Mouse (Mus musculus) CH12.LX (cell line): Measurements from ENCODE around the gene Maats1. TPM values are rescaled to one million over a fixed set of nuclear protein-coding genes. Genes with fewer than 3 reads are reported as not detected.

Source experiments
- DNase-seq: peaks from one replicate; pipeline ENCODE4 v3.0.0-alpha.2; 2013; ENCODE audit errors: extremely low read depth
- H3K27ac ChIP-seq: 2 replicates; pipeline ENCODE4 v1.5.1; 2012; ENCODE audit warnings: low read depth, mild to moderate bottlenecking, control low read depth, moderate library complexity; ENCODE audit not compliant: insufficient read depth
- H3K27me3 ChIP-seq: replicated peaks from 2 replicates; pipeline ENCODE3; 2012; ENCODE audit warnings: inconsistent platforms
- H3K36me3 ChIP-seq, 2 experiments: replicated peaks in 1 of 2; 2 replicates each; pipeline versions ENCODE3 to v1.6.1; 2012; ENCODE audit warnings: inconsistent platforms in 1 of 2, low read length in 1 of 2, mild to moderate bottlenecking in 1 of 2, mixed read lengths in 1 of 2, moderate library complexity in 1 of 2; ENCODE audit not compliant: control insufficient read depth in 1 of 2, insufficient read depth in 1 of 2
- H3K4me1 ChIP-seq, 2 experiments: 2 replicates each; pipeline ENCODE4 v1.6.1; 2012; ENCODE audit warnings: inconsistent platforms in 1 of 2, moderate library complexity in 1 of 2; ENCODE audit not compliant: insufficient read depth in 2 of 2, control insufficient read depth in 1 of 2
- H3K4me2 ChIP-seq: 2 replicates; pipeline ENCODE4 v1.6.1; 2012; ENCODE audit warnings: low read depth, mild to moderate bottlenecking, control low read depth; ENCODE audit not compliant: poor library complexity, insufficient read depth, severe bottlenecking
- H3K4me3 ChIP-seq, 3 experiments: fragments of 150-350 bp in 1 of 3; sonication (generic) in 1 of 3; replicated peaks in 1 of 3; 2 replicates each; pipeline versions ENCODE3 to v1.5.1; 2011 to 2012; ENCODE audit warnings: low read depth in 2 of 3, low read length in 2 of 3, mild to moderate bottlenecking in 2 of 3, moderate library complexity in 2 of 3, control low read depth in 1 of 3, improper control_type of control experiment in 1 of 3, inconsistent platforms in 1 of 3, mixed read lengths in 1 of 3; ENCODE audit not compliant: poor library complexity in 1 of 3
- H3K79me2 ChIP-seq: replicated peaks from 2 replicates; pipeline ENCODE4 v1.6.1; 2012; ENCODE audit warnings: mild to moderate bottlenecking, moderate library complexity; ENCODE audit not compliant: control insufficient read depth, poor library complexity, insufficient read depth, severe bottlenecking; ENCODE audit errors: extremely low read depth
- H3K9ac ChIP-seq: 2 replicates; pipeline ENCODE4 v1.6.1; 2012; ENCODE audit warnings: low read depth, mild to moderate bottlenecking, control low read depth, moderate library complexity; ENCODE audit not compliant: insufficient read depth
- H3K9me3 ChIP-seq: replicated peaks from 2 replicates; pipeline ENCODE3; 2012; ENCODE audit warnings: low read length, inconsistent platforms, mixed read lengths
- CHD1 ChIP-seq: IDR thresholded peaks from 2 replicates; pipeline ENCODE4 v1.6.1; 2012; ENCODE audit warnings: low read depth, low read length, improper control_type of control experiment, inconsistent platforms
- CTCF ChIP-seq, 2 experiments: IDR thresholded peaks in 1 of 2; conservative IDR thresholded peaks in 1 of 2; 2 replicates each; pipeline ENCODE4 v1.5.1; 2011 to 2012; ENCODE audit warnings: low read depth in 2 of 2, low read length in 2 of 2, improper control_type of control experiment in 1 of 2, inconsistent platforms in 1 of 2, mild to moderate bottlenecking in 1 of 2, moderate library complexity in 1 of 2
- E2F4 ChIP-seq: IDR thresholded peaks from 2 replicates; pipeline ENCODE4 v1.6.1; 2011; ENCODE audit warnings: low read depth, low read length, improper control_type of control experiment; ENCODE audit not compliant: insufficient replicate concordance
- ELF1 ChIP-seq: IDR thresholded peaks from 2 replicates; pipeline ENCODE4 v1.6.1; 2014; ENCODE audit warnings: low read depth, mild to moderate bottlenecking, inconsistent platforms, low read length, improper control_type of control experiment
- EP300 ChIP-seq: IDR thresholded peaks from 2 replicates; pipeline ENCODE4 v1.6.1; 2011; ENCODE audit warnings: low read length, improper control_type of control experiment
- ETS1 ChIP-seq: conservative IDR thresholded peaks from 2 replicates; pipeline ENCODE4 v1.6.1; 2012; ENCODE audit warnings: low read depth, mild to moderate bottlenecking, inconsistent platforms, low read length, improper control_type of control experiment, moderate library complexity
- GABPA ChIP-seq: IDR thresholded peaks from 2 replicates; pipeline ENCODE4 v1.6.1; 2012; ENCODE audit warnings: low read depth, low read length, improper control_type of control experiment, inconsistent platforms; ENCODE audit not compliant: insufficient replicate concordance
- HCFC1 ChIP-seq: IDR thresholded peaks from 2 replicates; pipeline ENCODE4 v1.6.1; 2012; ENCODE audit warnings: low read depth, mild to moderate bottlenecking, inconsistent platforms, low read length, improper control_type of control experiment
- IRF4 ChIP-seq: IDR thresholded peaks from 2 replicates; pipeline ENCODE4 v1.6.1; 2014; ENCODE audit warnings: low read depth, mild to moderate bottlenecking, inconsistent platforms, low read length, improper control_type of control experiment
- JUND ChIP-seq: conservative IDR thresholded peaks from 2 replicates; pipeline ENCODE4 v1.6.1; 2011; ENCODE audit warnings: low read depth, low read length, improper control_type of control experiment
- KAT2A ChIP-seq: IDR thresholded peaks from 2 replicates; pipeline ENCODE4 v1.6.1; 2012; ENCODE audit warnings: low read length, improper control_type of control experiment, inconsistent platforms; ENCODE audit not compliant: insufficient replicate concordance
- MAFK ChIP-seq: IDR thresholded peaks from 2 replicates; pipeline ENCODE4 v1.6.1; 2011; ENCODE audit warnings: low read length, improper control_type of control experiment; ENCODE audit not compliant: insufficient replicate concordance
- MAX ChIP-seq: IDR thresholded peaks from 2 replicates; pipeline ENCODE4 v1.6.1; 2011; ENCODE audit warnings: low read length, improper control_type of control experiment
- MAZ ChIP-seq: IDR thresholded peaks from 2 replicates; pipeline ENCODE4 v1.6.1; 2012; ENCODE audit warnings: low read depth, mild to moderate bottlenecking, inconsistent platforms, low read length, improper control_type of control experiment, moderate library complexity
- MEF2A ChIP-seq: IDR thresholded peaks from 2 replicates; pipeline ENCODE4 v1.6.1; 2014; ENCODE audit warnings: low read depth, mild to moderate bottlenecking, inconsistent platforms, low read length, improper control_type of control experiment, borderline replicate concordance
- MYC ChIP-seq: IDR thresholded peaks from 2 replicates; pipeline ENCODE4 v1.6.1; 2011; ENCODE audit warnings: low read depth, mild to moderate bottlenecking, improper control_type of control experiment, low read length
- NELFE ChIP-seq: IDR thresholded peaks from 2 replicates; pipeline ENCODE4 v1.6.1; 2011; ENCODE audit warnings: low read depth, low read length, improper control_type of control experiment
- NRF1 ChIP-seq: IDR thresholded peaks from 2 replicates; pipeline ENCODE4 v1.6.1; 2014; ENCODE audit warnings: low read depth, mild to moderate bottlenecking, inconsistent platforms, low read length, improper control_type of control experiment, moderate library complexity
- POLR2A ChIP-seq: IDR thresholded peaks from 2 replicates; pipeline ENCODE4 v1.6.1; 2011; ENCODE audit warnings: low read depth, mild to moderate bottlenecking, improper control_type of control experiment, low read length
- POLR2AphosphoS2 ChIP-seq: IDR thresholded peaks from 2 replicates; pipeline ENCODE4 v1.6.1; 2011; ENCODE audit warnings: low read depth, low read length, improper control_type of control experiment
- RAD21 ChIP-seq: IDR thresholded peaks from 2 replicates; pipeline ENCODE4 v1.6.1; 2011; ENCODE audit warnings: low read depth, mild to moderate bottlenecking, low read length, improper control_type of control experiment, moderate library complexity
- SIN3A ChIP-seq: IDR thresholded peaks from 2 replicates; pipeline ENCODE4 v1.6.1; 2012; ENCODE audit warnings: low read length, improper control_type of control experiment, inconsistent platforms
- SMC3 ChIP-seq: IDR thresholded peaks from 2 replicates; pipeline ENCODE4 v1.6.1; 2011; ENCODE audit warnings: low read depth, low read length, improper control_type of control experiment
- TCF12 ChIP-seq: IDR thresholded peaks from 2 replicates; pipeline ENCODE4 v1.6.1; 2014; ENCODE audit warnings: low read depth, mild to moderate bottlenecking, inconsistent platforms, low read length, improper control_type of control experiment
- UBTF ChIP-seq: IDR thresholded peaks from 2 replicates; pipeline ENCODE4 v1.6.1; 2012; ENCODE audit warnings: low read depth, mild to moderate bottlenecking, inconsistent platforms, low read length, improper control_type of control experiment, moderate library complexity
- USF1 ChIP-seq: IDR thresholded peaks from 2 replicates; pipeline ENCODE4 v1.6.1; 2014; ENCODE audit warnings: low read depth, mild to moderate bottlenecking, inconsistent platforms, low read length, improper control_type of control experiment
- ZC3H11A ChIP-seq: IDR thresholded peaks from 2 replicates; pipeline ENCODE4 v1.6.1; 2012; ENCODE audit warnings: low read depth, mild to moderate bottlenecking, inconsistent platforms, low read length, improper control_type of control experiment
- ZKSCAN1 ChIP-seq: IDR thresholded peaks from 2 replicates; pipeline ENCODE4 v1.6.1; 2012; ENCODE audit warnings: low read depth, inconsistent platforms, low read length, improper control_type of control experiment, borderline replicate concordance
- ZMIZ1 ChIP-seq: IDR thresholded peaks from 2 replicates; pipeline ENCODE4 v1.6.1; 2012; ENCODE audit warnings: low read depth, mild to moderate bottlenecking, inconsistent platforms, low read length, improper control_type of control experiment
- ZNF384 ChIP-seq: IDR thresholded peaks from 2 replicates; pipeline ENCODE4 v1.6.1; 2012; ENCODE audit warnings: low read depth, low read length, improper control_type of control experiment, inconsistent platforms
- dilution Hi-C: fragments of 300-500 bp; cut with MboI; formaldehyde crosslinking; loops from 2 replicates; pipeline ENCODE4 v1.14.3; 2020; ENCODE audit warnings: low sequenced_read_pairs; ENCODE audit not compliant: extremely low pct_unique_long_range_greater_than_20kb, extremely low pct_ligation_motif_present
- in situ Hi-C: fragments of 300-500 bp; cut with MboI; formaldehyde crosslinking; loops from 3 replicates; pipeline ENCODE4 v1.14.3; 2019; ENCODE audit warnings: low sequenced_read_pairs, low pct_ligation_motif_present, low pct_unique_long_range_greater_than_20kb, mixed read lengths
- polyA plus RNA-seq: library from polyadenylated mRNA; unstranded; fragments of >175 nt; gene quantifications from 2 replicates; pipeline ENCODE4 v1.2.1, GENCODE M21; 2012; ENCODE audit warnings: low read depth; ENCODE audit not compliant: insufficient read length
- total RNA-seq, 2 experiments: library from RNA; depleted of rRNA; stranded (reverse); fragments of 300-350 nt in 1 of 2; fragments of >200 nt in 1 of 2; gene quantifications; 2 replicates each; pipeline ENCODE4 v1.2.3; 2012 to 2014

Gene Maats1
- total and polyA plus RNA-seq, 3 experiments, result 1.9 to 3.9 (median 2.0) TPM

DNA sequence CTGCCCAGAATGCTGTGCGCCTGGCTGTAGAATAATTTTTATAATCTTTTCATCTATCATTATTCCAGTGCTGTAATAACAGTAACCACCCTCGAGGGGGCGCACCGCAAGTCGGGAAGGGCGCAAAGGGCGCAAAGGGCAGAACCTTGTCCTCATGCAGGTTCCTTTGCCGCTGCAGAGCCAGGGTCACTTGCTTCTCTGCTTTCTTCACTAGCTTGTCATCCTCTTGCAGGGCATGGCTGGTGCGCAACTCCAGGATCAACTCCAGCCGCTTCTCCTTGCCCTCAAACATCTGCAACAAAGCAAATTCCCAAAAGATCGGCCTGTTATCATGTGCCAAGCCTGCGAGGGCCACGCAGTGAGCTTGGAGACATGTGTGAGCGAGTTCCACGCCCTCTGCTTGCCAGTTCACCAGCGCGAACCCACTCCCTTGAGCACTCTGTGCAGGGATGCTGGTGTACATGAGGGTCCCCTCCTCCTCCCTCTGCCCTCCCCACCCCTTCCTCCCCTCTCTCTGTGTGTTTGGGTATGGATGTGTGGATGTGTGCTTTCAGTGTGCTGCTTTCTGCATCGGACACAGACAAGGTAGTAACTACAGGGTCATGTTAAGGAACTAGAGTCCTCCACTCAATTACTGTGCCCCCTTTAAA, 35.2 kb downstream of the Maats1 start:
- no peak overlapping the region for H3K9ac ChIP-seq
- in situ Hi-C loops, result no loop called here
- no peak for DNase-seq
- TF ChIP-seq POLR2AphosphoS2, result no peak
- TF ChIP-seq ZMIZ1, result no peak
- TF ChIP-seq ZNF384, result peak; percentile 63; the same call in 1 of the 2 replicates
- TF ChIP-seq CTCF (conservative IDR thresholded peaks at IDR 0.05 in 1 of 2, IDR thresholded peaks at IDR 0.05 in 1 of 2; ENCODE audit: low read depth in 2 of 2, low read length in 2 of 2), result peak in 1 of 2 experiments; percentile 53; a peak in 2 of 4 replicates
- no peak for TF ChIP-seq ZKSCAN1
- no peak for TF ChIP-seq KAT2A
- TF ChIP-seq MAZ, result no peak
- no peak for TF ChIP-seq NELFE
- no peak for TF ChIP-seq POLR2A
- no peak for TF ChIP-seq RAD21
- no peak for TF ChIP-seq JUND
- TF ChIP-seq USF1, result no peak
- TF ChIP-seq MEF2A, result no peak
- no peak for TF ChIP-seq MAFK
- TF ChIP-seq GABPA, result no peak
- H3K36me3 ChIP-seq, result peaks cover 0 to 4% of the 10 kb centered on the region in 2 experiments
- no peak overlapping the region for H3K27ac ChIP-seq
- H3K79me2 ChIP-seq, result no peaks in the 10 kb centered on the region
- H3K4me2 ChIP-seq, result no peak overlapping the region
- peaks cover 18 to 58% of the 10 kb centered on the region in 2 experiments for H3K4me1 ChIP-seq
- no peak overlapping the region for H3K4me3 ChIP-seq
- no peaks in the 10 kb centered on the region for H3K27me3 ChIP-seq
- dilution Hi-C loops, result no loop called here
- H3K9me3 ChIP-seq, result peaks cover 2% of the 10 kb centered on the region

DNA sequence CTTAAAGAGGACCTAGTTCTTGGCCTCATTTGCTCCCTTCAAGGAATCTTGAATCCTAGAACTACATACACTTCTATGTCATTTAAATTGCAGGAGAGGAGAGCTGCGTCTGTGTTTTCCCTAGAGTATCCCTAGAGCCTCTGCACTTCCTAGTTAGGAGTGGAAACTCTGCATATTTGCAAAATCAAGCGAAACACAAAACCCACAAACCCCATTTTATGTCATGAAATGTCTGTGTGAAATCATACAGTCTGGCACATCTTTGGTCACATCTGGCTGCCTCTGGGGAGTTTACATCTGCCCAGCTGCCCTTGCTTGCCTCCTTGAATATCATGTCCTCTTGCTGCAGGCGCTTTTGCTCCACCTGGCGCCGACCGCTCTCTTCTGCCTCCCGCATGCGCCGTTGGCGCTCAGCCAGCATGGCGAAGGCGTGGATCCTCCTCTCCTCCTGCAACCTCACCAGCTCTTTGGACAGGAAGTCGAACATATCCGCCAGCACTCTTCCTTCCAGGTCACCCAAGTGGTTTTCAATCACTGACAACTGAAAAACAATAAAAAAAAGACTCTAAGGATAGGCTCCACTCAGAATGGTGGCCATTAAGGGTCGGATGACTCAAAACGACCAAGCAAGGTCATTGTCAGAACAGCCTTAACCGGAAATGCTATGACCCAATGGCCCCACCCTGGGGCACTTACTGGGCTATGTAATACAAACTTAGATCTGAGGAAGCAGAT, 37.3 kb downstream of the Maats1 start:
- peak overlapping the region; percentile 64 for H3K9ac ChIP-seq
- no peaks in the 10 kb centered on the region for H3K79me2 ChIP-seq
- peak; percentile 96 for DNase-seq
- H3K4me1 ChIP-seq, result peaks cover 18 to 58% of the 10 kb centered on the region in 2 experiments
- no peaks in the 10 kb centered on the region for H3K27me3 ChIP-seq
- peaks cover 0 to 4% of the 10 kb centered on the region in 2 experiments for H3K36me3 ChIP-seq
- dilution Hi-C loops, result no loop called here
- peak overlapping the region; percentile 22 to 33 (median 27) for H3K4me3 ChIP-seq
- in situ Hi-C loops, result no loop called here
- peaks cover 2% of the 10 kb centered on the region for H3K9me3 ChIP-seq
- peak overlapping the region; percentile 77 for H3K27ac ChIP-seq
- H3K4me2 ChIP-seq, result peak overlapping the region; percentile 67; the same call in 1 of the 2 replicates
- TF ChIP-seq TCF12 (peak; percentile 91), MAFK (peak; percentile 79; the same call in 1 of the 2 replicates), SMC3 (peak; percentile 34), RAD21 (peak; percentile 46), UBTF (no peak), ZC3H11A (no peak), SIN3A (peak; percentile 73; the same call in 1 of the 2 replicates), E2F4 (no peak), ELF1 (peak; percentile 83), ZNF384 (no peak), IRF4 (peak; percentile 96), MAX (peak; percentile 93), MYC (peak; percentile 98), ZKSCAN1 (no peak), ZMIZ1 (no peak), POLR2AphosphoS2 (no peak), MAZ (peak; percentile 33), NRF1 (peak; percentile 86), ETS1 (peak; percentile 90), HCFC1 (no peak), CHD1 (peak; percentile 44; the same call in 1 of the 2 replicates), EP300 (peak; percentile 94)
